ENCODE assay signal across 14 mouse cellular contexts in genomic region chr8:127157087-127157486, GRCm38 (mm10).
DNase-seq lines count a peak whose midpoint lies in the region; ATAC-seq lines count a peak whose summit lies in the region.
"Had no signal": no experiment of that assay in that cellular context is flagged by ENCODE, and none has a peak within 500 bp of the region (broad histone marks: within the 10 kb centered on the region; RNA-seq: fewer than 3 reads in every experiment).

No protein-coding gene starts in this region.

- no peaks in the 10 kb centered on the region for H3K27me3 ChIP-seq in hindbrain, embryonic 16.5 days (replicated peaks; ENCODE audit: control insufficient read depth, insufficient read depth, low read length)
- H3K27me3 ChIP-seq: limb, embryonic 15.5 days; Patski had no signal

- H3K9ac ChIP-seq in hindbrain, embryonic 16.5 days (ENCODE audit: low read depth, low read length) = no peak overlapping the region
- H3K9ac ChIP-seq: limb, embryonic 15.5 days had no signal

- peak; percentile 59 to 62 for DNase-seq in kidney, postnatal 4 days
- DNase-seq in kidney, adult 9 months = no peak
- peak; percentile 46 for DNase-seq in adrenal gland, postnatal 10 days
- peak; percentile 28 to 48 for DNase-seq in heart, adult 9 months (ENCODE audit: low spot score in 2 of 2)
- DNase-seq in heart, postnatal 4 days = peak; percentile 73
- no peak for DNase-seq in left cerebral cortex, adult 9 months (ENCODE audit: low spot score in 2 of 2)
- DNase-seq: cerebellum, adult 11 months had no signal

- H3K36me3 ChIP-seq in hindbrain, embryonic 16.5 days (ENCODE audit: control insufficient read depth, insufficient read depth, low read length) = no peaks in the 10 kb centered on the region

- no peak overlapping the region for H3K27ac ChIP-seq in hindbrain, embryonic 16.5 days (ENCODE audit: low read depth, low read length)
- H3K27ac ChIP-seq: hindbrain, postnatal 0 days; limb, embryonic 15.5 days; stomach, postnatal 0 days had no signal

- H3K9me3 ChIP-seq in hindbrain, embryonic 16.5 days (ENCODE audit: control insufficient read depth, low read length) = no peaks in the 10 kb centered on the region
- H3K9me3 ChIP-seq: limb, embryonic 15.5 days; megakaryocyte, embryonic 14.5 days had no signal

- H3K4me2 ChIP-seq in hindbrain, embryonic 16.5 days (ENCODE audit: low read length) = no peak overlapping the region
- H3K4me2 ChIP-seq: limb, embryonic 15.5 days had no signal

- H3K4me3 ChIP-seq in hindbrain, embryonic 16.5 days (ENCODE audit: low read length) = no peak overlapping the region
- H3K4me3 ChIP-seq: erythroblast, embryonic 14.5 days; limb, embryonic 15.5 days; megakaryocyte, embryonic 14.5 days had no signal

- no peaks in the 10 kb centered on the region for H3K4me1 ChIP-seq in hindbrain, embryonic 16.5 days (ENCODE audit: control insufficient read depth, insufficient read depth, low read depth, low read length)
- H3K4me1 ChIP-seq: megakaryocyte, embryonic 14.5 days had no signal

- 71% methylated on average over 8 of the region's 8 CpGs for WGBS in hindbrain, embryonic 16.5 days

- ATAC-seq in hindbrain, embryonic 16.5 days = no peak
- ATAC-seq: hindbrain, postnatal 0 days; Patski had no signal

Comparison
In these comparisons a context has a peak if more than half of its experiments do, and no peak if none do; other contexts are left out.
1. DNase-seq: peak in kidney, postnatal 4 days (2 of 2), adrenal gland, postnatal 10 days (single experiment), heart, adult 9 months (2 of 2) and heart, postnatal 4 days (single experiment); none in kidney, adult 9 months (single experiment) and left cerebral cortex, adult 9 months (0 of 2).